Mouse (Mus musculus) common myeloid progenitor, adult 5-6 weeks (primary cell): Measurements from ENCODE around the gene Zxdc. TPM values are rescaled to one million over a fixed set of nuclear protein-coding genes. Genes with fewer than 3 reads are reported as not detected.

Experiments used
- ATAC-seq: replicated peaks from 2 replicates; pipeline ENCODE4 v1.8.0; 2016; ENCODE audit warnings: low read depth, mild to moderate bottlenecking, moderate TSS enrichment, inconsistent platforms; ENCODE audit not compliant: poor library complexity, severe bottlenecking
- total RNA-seq: library from RNA; stranded (forward); fragments of 200-1000, 187-1606 nt; gene quantifications from 2 replicates; pipeline ENCODE4 v1.2.3, GENCODE M21; 2017

Zxdc gene
- total RNA-seq, 1 experiment from 2014 or later = 15.8 TPM

DNA sequence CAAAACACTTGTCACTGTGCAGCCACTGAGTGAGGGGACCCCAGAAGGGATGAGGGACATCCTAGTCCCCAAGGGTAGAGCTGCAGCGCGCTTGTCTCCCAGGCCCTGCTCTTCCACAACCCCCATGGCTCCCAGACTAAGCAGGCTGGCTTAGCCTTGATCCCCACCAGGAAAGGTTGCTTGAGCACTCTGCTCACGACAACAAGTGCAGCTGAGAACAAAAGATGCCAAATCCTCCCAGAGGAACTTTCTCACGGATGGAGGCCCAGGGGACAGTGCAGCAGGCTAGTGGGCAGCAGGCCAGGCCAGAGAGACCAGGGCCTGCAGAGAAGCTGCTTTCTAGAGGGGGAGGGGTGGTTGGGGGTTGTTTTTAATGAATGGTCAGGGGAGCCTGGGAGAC is 77.6 kb downstream of the Zxdc start:
- ATAC-seq = no peak

DNA sequence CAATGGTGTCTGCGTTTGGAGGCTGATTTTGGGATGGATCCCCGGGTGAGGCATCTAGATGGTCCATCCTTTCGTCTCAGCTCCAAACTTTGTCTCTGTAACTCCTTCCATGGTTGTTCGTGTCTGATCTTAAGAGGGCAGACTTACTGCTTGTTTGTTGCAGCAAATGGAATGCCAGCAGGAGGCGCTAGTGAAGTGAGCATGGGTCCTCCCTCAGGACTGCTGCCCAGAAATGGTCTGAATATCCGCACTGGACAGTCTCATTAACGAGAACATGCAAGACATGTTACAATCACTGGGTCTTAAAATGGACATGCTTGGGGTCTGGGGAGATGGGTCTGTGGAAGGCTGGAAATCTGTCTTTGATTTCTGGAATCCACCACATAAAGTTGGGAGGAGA is 80.9 kb downstream of the Zxdc start:
- ATAC-seq = 0 out of 2 replicates have a peak, but pooled peaks have one; percentile 50

DNA sequence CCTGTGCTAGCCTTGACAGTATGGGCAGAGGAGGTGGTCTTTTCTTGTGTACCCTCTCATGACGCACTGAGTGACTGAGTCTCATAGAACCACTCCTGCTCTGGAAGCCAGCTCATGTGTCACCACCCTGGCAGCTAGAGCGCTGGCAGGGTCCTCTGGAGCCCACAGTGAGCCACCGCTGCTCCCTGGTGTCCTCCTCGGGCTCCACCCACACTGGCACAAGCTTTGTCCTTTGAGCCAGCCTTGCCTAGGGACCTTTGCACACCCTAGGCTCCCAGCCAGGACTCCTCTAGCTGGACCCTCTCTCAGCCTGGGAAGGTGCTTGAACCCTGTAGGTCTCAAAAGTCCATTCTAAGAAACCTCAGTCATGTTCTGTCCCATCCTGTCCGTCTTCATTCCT is 81.4 kb downstream of the Zxdc start:
- ATAC-seq = no peak

DNA sequence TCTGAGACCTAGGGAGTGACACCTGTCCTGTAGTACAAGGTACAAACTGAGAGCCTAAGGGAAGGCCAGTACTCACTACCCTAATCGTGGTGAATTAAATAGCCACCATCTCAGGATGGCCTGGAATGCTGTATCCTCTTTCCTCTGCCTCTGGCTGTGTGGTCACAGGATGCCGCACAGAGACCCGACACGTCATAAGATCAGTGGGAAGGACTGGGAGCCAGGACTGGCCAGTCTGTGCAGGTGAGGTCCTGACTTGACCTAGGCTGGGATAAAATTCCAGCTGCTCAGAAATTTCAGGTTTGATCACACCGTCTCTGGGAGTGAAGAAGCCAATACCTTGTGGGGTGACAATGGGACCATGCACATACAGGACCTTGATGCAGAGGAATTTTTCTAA is 82.2 kb downstream of the Zxdc start:
- no peak for ATAC-seq

DNA sequence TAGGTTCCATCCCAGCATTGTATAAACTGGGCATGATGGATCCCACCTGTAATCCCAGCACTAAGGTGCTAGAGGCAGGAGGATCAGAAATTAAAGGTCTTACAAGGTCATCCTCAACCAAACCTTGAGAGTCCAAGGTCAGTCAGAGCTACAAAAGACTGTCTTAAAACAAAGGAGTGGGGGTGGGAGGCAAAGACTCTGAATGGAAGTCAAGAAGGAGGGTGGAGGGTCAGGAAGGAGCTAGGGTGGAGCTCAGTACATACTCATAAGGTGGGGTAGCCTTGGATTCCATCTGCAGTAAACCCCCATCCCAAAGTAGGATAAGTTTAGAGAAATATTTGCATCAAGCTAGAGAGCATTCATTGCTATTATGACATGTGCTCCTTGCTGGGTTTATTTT is 83.3 kb downstream of the Zxdc start:
- ATAC-seq = no peak

Other genes with a start within 250 kb of the Zxdc start
- gene Vmn1r51, start 246.9 kb upstream of the Zxdc start, total RNA-seq = not detected in 2 replicates
- not detected in 2 replicates for gene Vmn1r52, start 194.7 kb upstream of the Zxdc start, total RNA-seq
- not detected in 2 replicates for gene V1ra8, start 166.7 kb upstream of the Zxdc start, total RNA-seq
- gene Vmn1r53, start 145.1 kb upstream of the Zxdc start, total RNA-seq = not detected in 2 replicates
- not detected in 2 replicates for gene Vmn1r54, start 123.2 kb upstream of the Zxdc start, total RNA-seq
- gene BC048671, start 68.3 kb upstream of the Zxdc start, total RNA-seq = not detected in 2 replicates
- 0.29 TPM in 1 of 2 replicates, not detected in the other for gene Chst13, start 44.3 kb upstream of the Zxdc start, total RNA-seq
- not detected in 2 replicates for gene Uroc1, start 36.2 kb upstream of the Zxdc start, total RNA-seq
- gene Cfap100, start 59.3 kb downstream of the Zxdc start, total RNA-seq = not detected in 2 replicates
- gene Klf15, start 93.1 kb downstream of the Zxdc start, total RNA-seq = not detected in 2 replicates
- gene Aldh1l1, start 116.9 kb downstream of the Zxdc start, total RNA-seq = 3.5 and 3.7 TPM in 2 replicates
- 4.1 and 6.6 TPM in 2 replicates for gene Slc41a3, start 235.2 kb downstream of the Zxdc start, total RNA-seq